ENCODE assay signal across 9 mouse cellular contexts in genomic region chr12:108284455-108285224, GRCm38 (mm10). TPM values are rescaled to one million over a fixed set of nuclear protein-coding genes. Genes with fewer than 3 reads are reported as not detected.
DNase-seq lines count a peak whose midpoint lies in the region; ATAC-seq lines count a peak whose summit lies in the region.
"Had no signal": no experiment of that assay in that cellular context is flagged by ENCODE, and none has a peak within 500 bp of the region (broad histone marks: within the 10 kb centered on the region; RNA-seq: fewer than 3 reads in every experiment).

No protein-coding gene starts in this region.

- 38% methylated on average over 14 of the region's 14 CpGs for whole genome bisulfite sequencing in kidney, embryonic 15.5 days
- WGBS in embryonic facial prominence, embryonic 12.5 days = 33% methylated on average over 13 of the region's 14 CpGs

- peak overlapping the region; percentile 29 for H3K4me2 ChIP-seq in kidney, embryonic 15.5 days
- H3K4me2 ChIP-seq in embryonic facial prominence, embryonic 12.5 days (replicated peaks) = no peak overlapping the region

- H3K4me3 ChIP-seq in kidney, embryonic 15.5 days (replicated peaks) = no peak overlapping the region
- H3K4me3 ChIP-seq in embryonic facial prominence, embryonic 12.5 days = no peak overlapping the region
- H3K4me3 ChIP-seq: left cerebral cortex, adult 2 months had no signal

- 0 out of 2 replicates have a peak, but pooled peaks have one; percentile 7 for ATAC-seq in kidney, embryonic 15.5 days (replicated peaks; ENCODE audit: low FRiP score)
- no peak for ATAC-seq in embryonic facial prominence, embryonic 12.5 days (ENCODE audit: insufficient number of reproducible peaks, insufficient read depth, low FRiP score, low TSS enrichment)

- no peaks in the 10 kb centered on the region for H3K36me3 ChIP-seq in kidney, embryonic 15.5 days
- no peaks in the 10 kb centered on the region for H3K36me3 ChIP-seq in embryonic facial prominence, embryonic 12.5 days

- H3K9ac ChIP-seq in kidney, embryonic 15.5 days = no peak overlapping the region
- H3K9ac ChIP-seq in embryonic facial prominence, embryonic 12.5 days = no peak overlapping the region

- no peaks in the 10 kb centered on the region for H3K9me3 ChIP-seq in kidney, embryonic 15.5 days (replicated peaks)
- no peaks in the 10 kb centered on the region for H3K9me3 ChIP-seq in embryonic facial prominence, embryonic 12.5 days

- peaks cover 10% of the 10 kb centered on the region; the same call in 1 of the 2 replicates for H3K27me3 ChIP-seq in kidney, embryonic 15.5 days
- 0 out of 2 replicates have a peak, but pooled peaks cover 3% of the 10 kb centered on the region for H3K27me3 ChIP-seq in embryonic facial prominence, embryonic 12.5 days

- no peak for DNase-seq in kidney, adult 8-10 months
- DNase-seq in kidney, postnatal 14 days = peak; percentile 49
- peak; percentile 80 for DNase-seq in retina, embryonic 14.5 days (ENCODE audit: low spot score)
- DNase-seq in cerebellum, postnatal 36 days = no peak
- DNase-seq in ovary, postnatal 10 days (ENCODE audit: low spot score) = no peak
- DNase-seq in spleen, adult 12 weeks (ENCODE audit: low spot score) = no peak

- H3K4me1 ChIP-seq in kidney, embryonic 15.5 days = peaks cover 30% of the 10 kb centered on the region
- H3K4me1 ChIP-seq in embryonic facial prominence, embryonic 12.5 days = peaks cover 12% of the 10 kb centered on the region

- H3K27ac ChIP-seq in kidney, embryonic 15.5 days = 0 out of 2 replicates have a peak overlapping the region, but pooled peaks have one; percentile 34
- peak overlapping the region; percentile 19; the same call in 1 of the 2 replicates for H3K27ac ChIP-seq in embryonic facial prominence, embryonic 12.5 days
- H3K27ac ChIP-seq: left cerebral cortex, adult 2 months had no signal

RNA-seq across cellular contexts. Expression of gene Ccdc85c, which starts 9.4 kb away (rescaled TPM):
- polyA plus RNA-seq in kidney, embryonic 15.5 days (2015; fragmentation: Nextera tagmentation; extraction: Ambion mirVana) = 7.7 and 8.1 TPM in 2 replicates
- polyA plus RNA-seq in embryonic facial prominence, embryonic 12.5 days (2016; fragmentation: Nextera tagmentation; extraction: Ambion mirVana) = 7.7 and 7.9 TPM in 2 replicates

RNA-seq across cellular contexts. Expression of gene Hhipl1, which starts 21.4 kb away (rescaled TPM):
- polyA plus RNA-seq in kidney, embryonic 15.5 days (2015; fragmentation: Nextera tagmentation; extraction: Ambion mirVana) = 0.55 and 1.00 TPM in 2 replicates
- polyA plus RNA-seq in embryonic facial prominence, embryonic 12.5 days (2016; fragmentation: Nextera tagmentation; extraction: Ambion mirVana) = 1.0 and 1.1 TPM in 2 replicates

RNA-seq across cellular contexts. Expression of gene Cyp46a1, which starts 49.5 kb away (rescaled TPM):
- polyA plus RNA-seq in kidney, embryonic 15.5 days (2015; fragmentation: Nextera tagmentation; extraction: Ambion mirVana) = 10.0 and 10.9 TPM in 2 replicates
- 5.9 and 7.4 TPM in 2 replicates for polyA plus RNA-seq in embryonic facial prominence, embryonic 12.5 days (2016; fragmentation: Nextera tagmentation; extraction: Ambion mirVana)

Comparison
In these comparisons a context has a peak if more than half of its experiments do, and no peak if none do; other contexts are left out.
1. DNase-seq: peak in kidney, postnatal 14 days (single experiment) and retina, embryonic 14.5 days (single experiment); none in kidney, adult 8-10 months (0 of 2), cerebellum, postnatal 36 days (0 of 2), ovary, postnatal 10 days (single experiment) and spleen, adult 12 weeks (single experiment).